20 mouse cellular contexts compared by ENCODE assay signal in the genomic region with DNA sequence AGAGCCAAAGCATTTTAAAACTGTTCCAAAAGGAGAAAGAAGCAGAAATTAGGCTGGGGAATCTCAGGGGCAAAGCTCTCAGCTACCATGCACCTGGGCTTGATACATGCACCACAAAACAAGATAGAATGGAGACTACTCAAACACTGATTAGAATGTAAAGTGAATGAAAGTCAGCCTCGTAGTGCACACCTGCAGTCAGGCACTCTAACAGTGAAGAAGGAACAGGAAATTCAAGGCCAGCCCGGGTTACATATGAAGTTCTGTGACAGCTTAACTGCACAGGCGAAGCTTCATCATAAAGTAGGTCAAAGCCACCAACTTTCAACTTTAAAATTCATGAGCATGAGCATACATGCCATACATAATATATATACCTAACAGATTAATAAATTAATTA. TPM values are rescaled to one million over a fixed set of nuclear protein-coding genes. Genes with fewer than 3 reads are reported as not detected.
DNase-seq lines count a peak whose midpoint lies in the region; ATAC-seq lines count a peak whose summit lies in the region.
"Had no signal": no experiment of that assay in that cellular context is flagged by ENCODE, and none has a peak within 500 bp of the region (broad histone marks: within the 10 kb centered on the region; RNA-seq: fewer than 3 reads in every experiment).

No protein-coding gene starts in this region.

- intact Hi-C loops in left cerebral cortex, postnatal 14 days (cut with DNase I) = no loop called here

- no peak overlapping the region for H3K4me3 ChIP-seq in limb, embryonic 15.5 days
- H3K4me3 ChIP-seq in limb, embryonic 10.5 days = no peak overlapping the region
- H3K4me3 ChIP-seq in liver, embryonic 16.5 days (ENCODE audit: low read depth, low read length) = no peak overlapping the region
- H3K4me3 ChIP-seq: embryonic facial prominence, embryonic 10.5 days; forebrain, embryonic 15.5 days; heart, adult 2 months; limb, embryonic 13.5 days; neural tube, embryonic 12.5 days; stomach, embryonic 15.5 days had no signal

- peak overlapping the region; percentile 11; the same call in 1 of the 2 replicates for H3K27ac ChIP-seq in limb, embryonic 15.5 days
- H3K27ac ChIP-seq in limb, embryonic 10.5 days = no peak overlapping the region
- H3K27ac ChIP-seq in liver, embryonic 16.5 days (ENCODE audit: low read length) = peak overlapping the region; percentile 70
- H3K27ac ChIP-seq: embryonic facial prominence, embryonic 10.5 days; forebrain, embryonic 15.5 days; heart, adult 2 months; limb, embryonic 13.5 days; neural tube, embryonic 12.5 days; stomach, embryonic 15.5 days had no signal

- WGBS in limb, embryonic 15.5 days = 50% methylated on average over 3 of the region's 3 CpGs
- 77% methylated on average over 3 of the region's 3 CpGs for WGBS in limb, embryonic 10.5 days
- WGBS in liver, embryonic 16.5 days (ENCODE audit: insufficient replicate concordance) = 25% methylated on average over 3 of the region's 3 CpGs

- no peak overlapping the region for H3K4me2 ChIP-seq in limb, embryonic 15.5 days
- no peak overlapping the region for H3K4me2 ChIP-seq in liver, embryonic 16.5 days (ENCODE audit: low read depth, low read length)
- H3K4me2 ChIP-seq: forebrain, embryonic 15.5 days; limb, embryonic 13.5 days; neural tube, embryonic 12.5 days; stomach, embryonic 15.5 days had no signal

- DNase-seq in limb, embryonic 10.5 days (ENCODE audit: low spot score) = no peak
- peak; percentile 64 for DNase-seq in thymus, postnatal 25 days
- DNase-seq in left cerebral cortex, postnatal 14 days (ENCODE audit: low spot score in 2 of 2) = no peak
- no peak for DNase-seq in gastrocnemius, postnatal 25 days
- DNase-seq: cerebellum, adult 11 months; cerebellum, postnatal 25 days; heart, adult 2 months; heart, postnatal 36 days; kidney, adult 2 months; kidney, postnatal 25 days; lung, postnatal 14 days had no signal

- no peaks in the 10 kb centered on the region for H3K27me3 ChIP-seq in limb, embryonic 15.5 days
- H3K27me3 ChIP-seq in limb, embryonic 10.5 days (ENCODE audit: low read depth, poor library complexity, severe bottlenecking) = no peaks in the 10 kb centered on the region
- H3K27me3 ChIP-seq in liver, embryonic 16.5 days (ENCODE audit: control insufficient read depth, insufficient read depth, low read depth, low read length) = no peaks in the 10 kb centered on the region
- H3K27me3 ChIP-seq: forebrain, embryonic 15.5 days; limb, embryonic 13.5 days; neural tube, embryonic 12.5 days; stomach, embryonic 15.5 days had no signal

- H3K36me3 ChIP-seq in limb, embryonic 15.5 days = no peaks in the 10 kb centered on the region
- H3K36me3 ChIP-seq in limb, embryonic 10.5 days = no peaks in the 10 kb centered on the region
- H3K36me3 ChIP-seq in liver, embryonic 16.5 days (ENCODE audit: control insufficient read depth, insufficient read depth) = peaks cover 4% of the 10 kb centered on the region; the same call in 1 of the 2 replicates
- H3K36me3 ChIP-seq: embryonic facial prominence, embryonic 10.5 days; forebrain, embryonic 15.5 days; limb, embryonic 13.5 days; neural tube, embryonic 12.5 days; stomach, embryonic 15.5 days had no signal

- no peaks in the 10 kb centered on the region for H3K9me3 ChIP-seq in limb, embryonic 15.5 days
- no peaks in the 10 kb centered on the region for H3K9me3 ChIP-seq in limb, embryonic 10.5 days (replicated peaks)
- no peaks in the 10 kb centered on the region for H3K9me3 ChIP-seq in liver, embryonic 16.5 days (replicated peaks; ENCODE audit: control insufficient read depth, low read length)
- H3K9me3 ChIP-seq: embryonic facial prominence, embryonic 10.5 days; forebrain, embryonic 15.5 days; limb, embryonic 13.5 days; neural tube, embryonic 12.5 days; stomach, embryonic 15.5 days had no signal

- H3K9ac ChIP-seq in limb, embryonic 15.5 days = no peak overlapping the region
- H3K9ac ChIP-seq in liver, embryonic 16.5 days (ENCODE audit: low read depth, low read length) = no peak overlapping the region
- H3K9ac ChIP-seq: forebrain, embryonic 15.5 days; limb, embryonic 13.5 days; neural tube, embryonic 12.5 days; stomach, embryonic 15.5 days had no signal

- no peak for ATAC-seq in limb, embryonic 15.5 days (ENCODE audit: insufficient number of reproducible peaks, low FRiP score, low TSS enrichment, low read depth)
- ATAC-seq in CD4-positive, CD25-positive, alpha-beta regulatory T cell, adult 4 months = peak; percentile 13
- ATAC-seq in liver, embryonic 16.5 days (ENCODE audit: low read depth) = no peak
- ATAC-seq: forebrain, embryonic 15.5 days; hindbrain, embryonic 16.5 days had no signal

- peaks cover 9% of the 10 kb centered on the region; the same call in 1 of the 2 replicates for H3K4me1 ChIP-seq in limb, embryonic 15.5 days
- H3K4me1 ChIP-seq in limb, embryonic 10.5 days = peaks cover 23% of the 10 kb centered on the region
- peaks cover 74% of the 10 kb centered on the region for H3K4me1 ChIP-seq in liver, embryonic 16.5 days (ENCODE audit: control insufficient read depth, low read depth, low read length)

RNA-seq across cellular contexts. Expression of gene Frs2, which starts 38.1 kb away (rescaled TPM):
- polyA plus RNA-seq in limb, embryonic 15.5 days (2015; fragmentation: Nextera tagmentation; extraction: Ambion mirVana) = 18.5 and 20.6 TPM in 2 replicates
- polyA plus RNA-seq in limb, embryonic 10.5 days (2016; fragmentation: Nextera tagmentation; extraction: Ambion mirVana) = 18.0 and 20.0 TPM in 2 replicates
- 1 to 10 TPM; 8.4 to 9.3 TPM for polyA plus RNA-seq in CD4-positive, CD25-positive, alpha-beta regulatory T cell, adult 4 months (2017; shearing (Covaris generic))
- polyA plus RNA-seq in liver, embryonic 16.5 days (2015; fragmentation: Nextera tagmentation; extraction: Ambion mirVana) = 7.4 and 9.0 TPM in 2 replicates
- 10 to 100 TPM; 28.3 to 29.3 TPM for total RNA-seq in left cerebral cortex, postnatal 14 days (2021)
- total RNA-seq in gastrocnemius, postnatal 25 days (2021) = 1 to 10 TPM; 7.6 to 8.7 TPM

RNA-seq across cellular contexts. Expression of gene Cct2, which starts 46.7 kb away (rescaled TPM):
- polyA plus RNA-seq in limb, embryonic 15.5 days (2015; fragmentation: Nextera tagmentation; extraction: Ambion mirVana) = 210 and 233 TPM in 2 replicates
- polyA plus RNA-seq in limb, embryonic 10.5 days (2016; fragmentation: Nextera tagmentation; extraction: Ambion mirVana) = 350 and 402 TPM in 2 replicates
- 100 to 1,000 TPM; 185 to 226 TPM for polyA plus RNA-seq in CD4-positive, CD25-positive, alpha-beta regulatory T cell, adult 4 months (2017; shearing (Covaris generic))
- polyA plus RNA-seq in liver, embryonic 16.5 days (2015; fragmentation: Nextera tagmentation; extraction: Ambion mirVana) = 115 and 127 TPM in 2 replicates
- 100 to 1,000 TPM; 186 to 187 TPM for total RNA-seq in left cerebral cortex, postnatal 14 days (2021)
- 100 to 1,000 TPM; 104 to 109 TPM for total RNA-seq in gastrocnemius, postnatal 25 days (2021)
